Mouse (Mus musculus): ENCODE measurements at regions not wholly inside any gene's neighbourhood (a gene's known extent, or its start where the extent isn't known, plus 50 kb on each side); places are given as distances from the start of the nearest gene placed in this dataset.

DNA sequence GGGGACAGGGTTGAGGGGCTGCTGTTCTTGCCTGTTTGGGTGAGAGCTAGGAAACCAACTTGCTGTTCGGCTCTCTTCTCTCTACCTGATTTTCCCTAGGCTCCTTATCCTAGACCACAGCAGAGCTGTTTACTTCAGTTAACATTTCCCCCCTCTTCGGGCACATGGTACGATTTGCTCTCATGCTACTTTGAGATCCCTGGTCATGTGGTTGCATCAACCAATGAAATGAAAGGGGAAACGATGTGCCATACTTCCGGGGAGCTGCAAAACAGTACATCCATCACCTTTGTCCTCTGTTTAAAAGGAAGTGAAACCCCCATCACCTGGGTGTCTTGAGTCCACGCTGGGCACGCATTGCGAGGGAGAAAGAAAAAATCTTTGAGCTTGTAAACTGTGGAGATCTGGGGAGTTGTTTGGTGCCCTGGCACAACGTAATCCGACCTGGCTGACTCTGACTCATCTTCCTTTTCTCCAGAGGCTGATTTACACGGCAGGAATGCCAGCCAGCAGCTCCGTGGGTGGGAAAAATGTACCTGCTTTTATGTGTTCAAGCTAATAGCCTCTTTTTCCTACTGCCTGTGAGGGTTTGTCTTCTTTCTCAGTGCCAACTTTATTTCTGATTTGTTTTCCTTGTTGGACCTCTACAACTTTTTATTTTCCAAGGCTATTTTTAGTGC is 97.2 kb upstream of the Adra1b start:
- ATAC-seq (replicated peaks) = no peak
- H3K4me1 ChIP-seq = no peaks in the 10 kb centered on the region
- H3K9me3 ChIP-seq = no peaks in the 10 kb centered on the region
- H3K9ac ChIP-seq = no peak overlapping the region
- no peak overlapping the region for H3K4me3 ChIP-seq
- H3K27me3 ChIP-seq (replicated peaks) = no peaks in the 10 kb centered on the region
- no peak overlapping the region for H3K4me2 ChIP-seq
- WGBS = 81% methylated on average over 12 of the region's 12 CpGs
- H3K27ac ChIP-seq = no peak overlapping the region
- H3K36me3 ChIP-seq (replicated peaks) = no peaks in the 10 kb centered on the region

DNA sequence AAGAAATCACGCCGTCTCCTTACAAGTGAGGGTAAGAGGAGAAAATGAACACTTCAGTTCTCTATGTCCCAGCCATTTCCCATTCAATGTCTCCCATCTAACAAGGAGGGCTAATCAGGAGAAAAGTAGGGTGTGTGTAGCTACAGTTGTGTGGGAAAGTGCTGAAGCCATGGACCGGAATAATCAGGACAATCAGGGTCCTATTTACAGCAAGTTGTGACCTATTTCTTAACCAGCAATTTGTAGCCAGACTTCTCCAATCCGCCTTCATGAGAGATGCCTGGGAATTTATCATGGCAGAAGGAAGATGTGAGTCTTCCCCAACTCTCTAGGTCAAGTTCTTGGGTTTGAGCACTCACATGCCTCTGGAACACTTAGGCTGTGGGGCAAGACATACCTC is 99.0 kb upstream of the Adra1b start:
- no peak overlapping the region for H3K27ac ChIP-seq
- 95% methylated on average over 4 of the region's 4 CpGs for WGBS
- ATAC-seq (replicated peaks) = no peak
- no peaks in the 10 kb centered on the region for H3K27me3 ChIP-seq (replicated peaks)
- H3K9ac ChIP-seq = no peak overlapping the region
- H3K9me3 ChIP-seq = no peaks in the 10 kb centered on the region
- no peaks in the 10 kb centered on the region for H3K36me3 ChIP-seq (replicated peaks)
- no peak overlapping the region for H3K4me3 ChIP-seq
- no peaks in the 10 kb centered on the region for H3K4me1 ChIP-seq
- H3K4me2 ChIP-seq = no peak overlapping the region

DNA sequence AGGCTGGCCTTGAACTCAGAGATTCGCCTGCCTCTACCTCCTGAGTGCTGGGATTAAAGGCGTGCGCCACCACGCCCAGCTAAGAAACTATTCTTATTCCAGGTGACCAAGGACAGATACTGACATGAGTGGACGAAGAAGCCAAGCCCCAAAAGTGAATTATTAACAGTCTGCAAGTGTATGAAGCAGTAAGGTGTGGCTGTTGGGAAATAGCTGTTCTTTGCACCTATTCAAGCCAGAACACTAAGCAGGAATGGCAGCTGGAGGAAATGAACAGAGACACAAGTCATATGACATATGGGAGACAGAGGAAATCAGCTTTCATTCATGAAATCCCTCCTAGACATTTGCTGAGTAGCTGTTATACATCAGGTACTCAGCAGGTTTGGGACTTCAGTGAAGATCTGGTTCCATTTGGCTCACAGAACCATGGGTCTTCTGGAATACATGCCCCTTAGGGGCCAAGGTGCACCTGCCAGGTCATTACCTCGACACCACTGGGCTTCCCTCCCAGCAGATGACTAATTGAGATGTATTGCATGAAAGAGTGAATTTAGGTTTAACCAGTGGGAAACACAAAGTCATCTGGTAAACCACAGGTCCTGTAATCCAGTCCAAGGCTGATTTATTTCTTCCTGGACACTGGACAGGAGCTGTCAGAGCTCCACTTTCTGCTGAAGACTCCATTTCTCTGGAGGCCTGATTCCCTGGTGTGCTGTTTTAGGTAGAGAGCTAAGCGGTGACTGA is 101.0 kb upstream of the Adra1b start:
- Histone ChIP-seq H3K36me3 (replicated peaks) (no peaks in the 10 kb centered on the region), H3K4me2 (no peak overlapping the region), H3K27me3 (replicated peaks) (no peaks in the 10 kb centered on the region), H3K27ac (no peak overlapping the region), H3K9ac (no peak overlapping the region), H3K9me3 (no peaks in the 10 kb centered on the region), H3K4me1 (no peaks in the 10 kb centered on the region), H3K4me3 (no peak overlapping the region)
- 88% methylated on average over 7 of the region's 7 CpGs for WGBS
- ATAC-seq (replicated peaks) = no peak

DNA sequence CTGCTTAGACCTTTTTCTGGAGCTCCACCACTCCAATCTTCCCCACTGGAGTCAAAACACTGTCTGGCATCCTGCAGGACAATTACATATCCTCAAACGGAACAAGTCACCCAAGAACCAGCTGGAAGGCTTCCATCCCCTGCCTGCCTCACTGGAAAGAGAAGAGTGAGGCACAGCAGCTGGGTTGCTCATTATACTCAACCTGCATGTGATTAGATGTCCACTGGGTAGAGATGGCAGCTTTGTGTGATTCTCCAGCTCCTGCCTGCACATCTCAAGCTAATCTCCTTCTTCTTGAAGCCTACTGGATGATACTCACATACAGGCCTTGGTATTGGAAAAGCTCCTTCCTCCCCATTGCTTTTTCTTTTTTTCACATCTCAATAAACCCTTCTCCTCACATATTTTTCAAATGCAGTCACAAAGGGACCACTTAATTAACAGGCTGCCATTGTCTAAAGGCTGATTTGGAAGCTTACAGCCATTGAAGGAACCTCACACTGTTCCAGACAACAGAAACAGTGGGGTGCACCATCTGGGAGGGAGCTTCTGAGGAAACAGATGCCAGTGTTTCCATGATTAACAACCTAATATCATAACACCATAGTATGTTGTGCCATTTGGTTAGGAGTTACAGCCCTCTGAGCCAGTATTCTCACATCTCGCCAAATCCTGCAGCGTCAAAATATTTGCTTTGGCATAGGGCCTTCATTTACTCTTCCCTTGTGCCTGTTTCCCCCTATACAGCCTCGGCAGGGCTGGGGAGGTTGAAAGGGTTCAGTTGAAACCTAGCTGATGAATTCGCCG is 101.9 kb upstream of the Adra1b start:
- Histone ChIP-seq H3K9me3 (no peaks in the 10 kb centered on the region), H3K4me3 (no peak overlapping the region), H3K27me3 (replicated peaks) (no peaks in the 10 kb centered on the region), H3K27ac (no peak overlapping the region), H3K4me2 (no peak overlapping the region), H3K36me3 (replicated peaks) (no peaks in the 10 kb centered on the region), H3K9ac (no peak overlapping the region), H3K4me1 (no peaks in the 10 kb centered on the region)
- 66% methylated on average over 6 of the region's 6 CpGs for WGBS
- ATAC-seq (replicated peaks) = no peak

DNA sequence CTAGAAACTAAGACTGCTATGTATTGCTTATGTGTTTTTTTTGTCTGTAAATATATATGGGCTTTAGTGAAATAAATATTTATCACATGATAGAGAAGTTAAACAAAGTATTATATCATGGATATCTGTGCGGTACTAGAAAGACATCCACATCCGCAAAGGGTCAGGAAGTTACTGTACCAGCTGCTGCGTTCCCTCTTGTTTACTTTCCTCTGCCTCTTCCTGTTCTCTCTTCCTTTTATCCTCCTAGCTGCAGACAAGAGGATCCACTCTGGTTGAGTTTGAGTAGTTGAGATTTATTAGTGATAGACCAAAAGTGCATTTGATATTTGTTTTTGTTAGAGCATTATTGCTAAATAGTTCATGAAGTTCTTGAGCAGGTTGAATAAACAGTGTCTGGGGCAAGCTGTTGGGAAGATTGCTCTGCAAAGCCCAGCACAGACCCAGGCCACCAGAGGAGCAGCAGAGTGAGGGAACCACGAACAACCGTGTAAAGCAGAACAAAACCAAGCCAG is 106.6 kb upstream of the Adra1b start:
- Histone ChIP-seq H3K9ac (no peak overlapping the region), H3K27me3 (replicated peaks) (no peaks in the 10 kb centered on the region), H3K36me3 (replicated peaks) (no peaks in the 10 kb centered on the region), H3K4me2 (no peak overlapping the region), H3K27ac (no peak overlapping the region), H3K4me1 (no peaks in the 10 kb centered on the region), H3K4me3 (no peak overlapping the region), H3K9me3 (no peaks in the 10 kb centered on the region)
- 83% methylated on average over 5 of the region's 5 CpGs for WGBS
- ATAC-seq (replicated peaks) = no peak

DNA sequence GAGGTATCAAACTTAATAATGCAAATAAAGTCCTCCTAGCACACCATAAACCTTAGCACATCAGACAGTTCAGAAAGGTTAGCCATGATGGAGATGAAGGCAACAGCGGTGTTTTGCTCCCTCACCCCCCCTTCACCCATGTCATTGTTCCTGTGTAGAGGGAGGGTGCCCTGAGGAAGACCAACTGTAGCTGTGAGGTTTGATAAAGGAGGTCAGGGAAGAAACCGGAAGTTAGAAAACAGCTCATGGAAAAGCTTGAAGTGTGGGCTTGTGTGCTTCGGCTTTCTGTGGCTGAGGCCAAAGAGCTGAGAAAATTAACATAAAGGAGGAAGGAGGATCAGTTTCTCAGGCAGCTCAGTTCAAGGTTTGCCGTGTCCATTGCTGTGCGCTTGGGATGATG is 111.3 kb upstream of the Adra1b start:
- 86% methylated on average over 5 of the region's 5 CpGs for WGBS
- no peaks in the 10 kb centered on the region for H3K4me1 ChIP-seq
- no peak overlapping the region for H3K9ac ChIP-seq
- no peaks in the 10 kb centered on the region for H3K9me3 ChIP-seq
- ATAC-seq (replicated peaks) = no peak
- H3K36me3 ChIP-seq (replicated peaks) = no peaks in the 10 kb centered on the region
- no peaks in the 10 kb centered on the region for H3K27me3 ChIP-seq (replicated peaks)
- no peak overlapping the region for H3K4me2 ChIP-seq
- no peak overlapping the region for H3K27ac ChIP-seq
- no peak overlapping the region for H3K4me3 ChIP-seq

DNA sequence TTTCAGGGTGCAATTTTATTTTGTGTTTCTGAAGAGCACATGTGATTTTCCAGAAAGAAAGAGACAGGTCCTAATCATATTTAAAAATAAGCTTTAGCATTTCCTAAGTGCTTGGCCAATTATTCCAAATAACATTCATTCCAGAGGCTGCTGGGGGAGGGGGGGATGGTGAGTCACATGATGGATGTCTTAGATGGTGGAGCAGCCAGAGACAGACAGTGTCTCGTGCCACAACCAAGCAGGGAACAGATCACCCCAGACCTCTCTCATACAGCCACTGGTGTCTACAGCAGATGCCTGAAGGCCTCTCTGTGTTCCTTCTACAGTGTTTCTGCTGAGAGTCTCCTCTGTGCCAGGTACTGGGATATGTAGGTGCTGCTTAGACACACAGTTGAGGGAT is 112.8 kb upstream of the Adra1b start:
- Histone ChIP-seq H3K36me3 (replicated peaks) (no peaks in the 10 kb centered on the region), H3K27ac (no peak overlapping the region), H3K4me2 (no peak overlapping the region), H3K27me3 (replicated peaks) (no peaks in the 10 kb centered on the region), H3K9ac (no peak overlapping the region), H3K4me3 (no peak overlapping the region), H3K9me3 (no peaks in the 10 kb centered on the region), H3K4me1 (no peaks in the 10 kb centered on the region)
- ATAC-seq (replicated peaks) = no peak
- 70% methylated on average over 1 of the region's 1 CpGs for WGBS

DNA sequence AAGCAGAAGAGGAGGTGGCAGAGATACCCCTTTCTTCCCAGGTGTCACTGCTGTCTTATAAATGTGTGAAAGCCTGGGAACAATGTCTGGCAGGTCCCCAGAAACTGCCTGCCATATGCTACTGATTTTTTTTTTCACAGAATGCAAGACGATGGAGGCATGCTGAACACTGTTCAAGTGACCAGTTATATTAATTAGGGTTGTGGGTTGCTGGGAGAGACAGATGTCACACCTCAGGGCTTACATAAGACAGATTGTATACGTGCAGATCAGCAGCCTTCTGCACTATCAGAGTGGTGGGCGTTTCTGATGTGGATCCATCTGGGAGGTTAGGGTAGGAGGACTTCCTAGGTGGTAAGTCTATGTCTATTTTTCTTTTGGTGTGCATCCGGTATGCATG is 120.6 kb upstream of the Adra1b start:
- Histone ChIP-seq H3K27me3 (replicated peaks) (no peaks in the 10 kb centered on the region), H3K4me3 (no peak overlapping the region), H3K4me2 (no peak overlapping the region), H3K9ac (no peak overlapping the region), H3K9me3 (no peaks in the 10 kb centered on the region), H3K4me1 (no peaks in the 10 kb centered on the region), H3K27ac (no peak overlapping the region), H3K36me3 (replicated peaks) (no peaks in the 10 kb centered on the region)
- no peak for ATAC-seq (replicated peaks)
- WGBS = 63% methylated on average over 4 of the region's 4 CpGs

DNA sequence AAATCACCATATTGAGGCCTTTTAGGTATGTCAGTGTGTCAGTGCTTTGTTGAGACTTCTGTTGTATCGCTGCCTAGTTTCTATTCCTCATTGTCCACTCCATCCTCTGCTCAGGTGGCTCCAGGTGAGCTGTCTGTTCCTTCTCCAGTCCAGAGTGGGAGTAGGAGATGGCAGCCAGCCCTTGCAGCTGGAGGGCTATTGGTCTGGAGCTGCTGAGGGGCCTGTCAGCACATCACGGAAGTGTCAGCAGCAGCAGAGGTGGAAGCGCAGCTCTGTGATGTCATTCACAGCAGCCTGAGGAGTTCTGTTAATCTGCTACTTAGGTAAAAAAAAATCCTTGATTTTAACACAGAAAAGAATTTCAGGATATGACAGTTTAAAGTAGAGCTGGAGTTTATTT is 126.0 kb upstream of the Adra1b start:
- H3K36me3 ChIP-seq (replicated peaks) = no peaks in the 10 kb centered on the region
- H3K9me3 ChIP-seq = no peaks in the 10 kb centered on the region
- H3K27me3 ChIP-seq (replicated peaks) = no peaks in the 10 kb centered on the region
- H3K27ac ChIP-seq = no peak overlapping the region
- no peak overlapping the region for H3K9ac ChIP-seq
- ATAC-seq (replicated peaks) = no peak
- no peak overlapping the region for H3K4me2 ChIP-seq
- no peak overlapping the region for H3K4me3 ChIP-seq
- H3K4me1 ChIP-seq = no peaks in the 10 kb centered on the region
- WGBS = 85% methylated on average over 3 of the region's 3 CpGs

DNA sequence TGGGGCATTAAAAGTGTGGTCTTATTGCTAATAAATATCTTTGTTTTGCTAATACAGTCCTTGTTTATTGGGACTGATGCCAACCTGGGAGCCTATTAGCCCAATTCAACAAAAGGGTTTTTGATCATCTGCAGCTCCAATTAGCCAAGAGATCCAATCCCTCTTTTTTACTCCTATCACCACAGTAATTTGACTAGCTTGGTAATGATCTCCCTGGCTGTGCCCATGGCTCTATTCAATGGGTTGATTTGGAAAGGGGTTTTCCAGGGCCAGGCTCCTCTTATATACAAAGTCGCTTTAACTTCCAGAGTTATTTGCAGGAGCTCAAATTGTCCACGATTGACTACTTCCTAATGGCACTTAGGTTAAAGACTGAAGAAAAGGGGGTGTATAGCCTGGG is 145.1 kb upstream of the Adra1b start:
- H3K4me1 ChIP-seq = no peaks in the 10 kb centered on the region
- no peaks in the 10 kb centered on the region for H3K9me3 ChIP-seq
- no peaks in the 10 kb centered on the region for H3K36me3 ChIP-seq (replicated peaks)
- no peak overlapping the region for H3K9ac ChIP-seq
- H3K27me3 ChIP-seq (replicated peaks) = no peaks in the 10 kb centered on the region
- H3K27ac ChIP-seq = no peak overlapping the region
- H3K4me3 ChIP-seq = no peak overlapping the region
- ATAC-seq (replicated peaks) = no peak
- WGBS = 55% methylated on average over 2 of the region's 2 CpGs
- H3K4me2 ChIP-seq = no peak overlapping the region

DNA sequence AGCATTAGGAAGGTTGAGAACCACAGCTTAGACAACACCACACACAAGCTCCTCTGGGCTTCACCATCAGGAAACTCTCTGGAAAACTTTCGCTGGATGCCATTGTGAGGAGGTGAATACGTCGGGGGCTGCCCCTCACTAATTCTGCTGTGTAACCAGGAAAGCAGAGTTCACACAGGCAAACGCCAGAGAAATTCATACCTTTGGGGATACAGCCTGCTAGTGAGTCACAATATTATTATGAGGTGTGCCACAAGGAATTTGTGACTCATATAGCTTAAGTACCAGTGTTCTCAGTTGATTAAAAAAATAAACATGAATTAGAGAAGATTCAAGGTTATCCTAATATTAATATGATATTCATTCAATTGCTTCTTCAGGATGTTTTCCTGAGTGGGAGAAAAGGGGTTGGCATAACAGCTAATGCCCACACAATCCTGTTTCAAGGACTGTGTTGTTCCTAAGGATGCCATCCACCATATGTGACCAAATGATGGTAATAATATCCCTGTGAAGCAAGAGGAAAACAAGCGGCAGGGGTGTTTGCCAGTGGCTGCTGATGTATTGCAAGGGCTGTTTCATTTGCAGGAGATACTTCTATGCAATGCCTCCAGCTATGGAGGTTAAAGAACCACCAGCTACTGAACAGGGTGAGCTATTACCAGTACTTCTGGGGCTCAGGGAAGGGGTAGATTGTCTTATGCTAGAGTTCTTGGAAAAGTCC is 148.4 kb upstream of the Adra1b start:
- Histone ChIP-seq H3K9me3 (no peaks in the 10 kb centered on the region), H3K36me3 (replicated peaks) (no peaks in the 10 kb centered on the region), H3K27me3 (replicated peaks) (no peaks in the 10 kb centered on the region), H3K4me3 (no peak overlapping the region), H3K4me1 (no peaks in the 10 kb centered on the region), H3K27ac (no peak overlapping the region), H3K4me2 (no peak overlapping the region), H3K9ac (no peak overlapping the region)
- no peak for ATAC-seq (replicated peaks)
- WGBS = 83% methylated on average over 5 of the region's 5 CpGs

DNA sequence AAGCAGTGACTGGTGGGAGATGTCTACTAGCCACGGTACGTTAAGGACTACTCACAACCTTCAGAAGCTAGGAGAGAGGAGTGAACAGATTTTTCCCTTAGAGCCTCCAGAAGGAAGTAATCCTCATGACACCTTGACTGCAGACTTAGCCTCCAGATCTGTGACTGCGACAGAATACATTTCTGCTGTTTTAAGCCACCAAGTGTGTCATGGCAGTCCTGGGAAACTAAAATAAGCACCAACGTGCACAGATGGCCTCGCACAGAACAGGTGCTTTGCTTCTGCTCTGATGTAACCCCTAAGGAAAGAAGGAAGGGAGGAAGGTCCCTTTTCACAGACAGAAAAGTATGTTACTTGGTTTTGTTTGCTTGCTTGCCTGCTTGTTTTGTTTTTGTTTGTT is 151.5 kb upstream of the Adra1b start:
- WGBS = 88% methylated on average over 5 of the region's 5 CpGs
- no peak for ATAC-seq (replicated peaks)

More for the DNA sequence above, 151.5 kb upstream of the Adra1b start:
- Histone ChIP-seq H3K4me2 (no peak overlapping the region), H3K27me3 (replicated peaks) (no peaks in the 10 kb centered on the region), H3K4me1 (no peaks in the 10 kb centered on the region), H3K36me3 (replicated peaks) (no peaks in the 10 kb centered on the region), H3K9ac (no peak overlapping the region), H3K9me3 (no peaks in the 10 kb centered on the region), H3K27ac (no peak overlapping the region), H3K4me3 (no peak overlapping the region)
